Comparison of ENCODE assay signal across 18 mouse cellular contexts in the genomic region with DNA sequence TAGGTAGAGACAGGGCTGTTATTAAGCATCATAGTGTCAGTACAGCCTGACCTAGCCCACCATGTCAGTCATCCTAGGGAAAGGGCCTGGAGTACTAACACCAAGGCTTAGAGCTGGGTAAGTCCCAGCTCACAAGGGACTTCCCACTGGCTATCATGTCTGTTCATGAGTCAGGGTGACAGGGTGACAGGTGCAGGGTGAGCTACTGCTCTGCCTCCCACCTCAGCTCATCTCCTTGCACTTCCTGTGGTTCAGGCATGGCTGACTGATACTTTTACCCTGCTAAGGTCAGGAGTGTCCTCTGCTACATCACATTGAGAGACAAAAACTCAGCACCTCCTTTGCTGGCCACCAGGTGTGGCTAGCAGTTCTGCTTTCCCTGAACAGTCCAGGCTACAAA. TPM values are rescaled to one million over a fixed set of nuclear protein-coding genes. Genes with fewer than 3 reads are reported as not detected.
"Had no signal": no experiment of that assay in that cellular context is flagged by ENCODE, and none has a peak within 500 bp of the region (broad histone marks: within the 10 kb centered on the region; RNA-seq: fewer than 3 reads in every experiment).

No protein-coding gene starts in this region.

- H3K9me3 ChIP-seq: limb, embryonic 12.5 days; liver, embryonic 13.5 days; lung, embryonic 15.5 days; midbrain, embryonic 12.5 days had no signal

- H3K27ac ChIP-seq: layer of hippocampus, adult 2 months; limb, embryonic 12.5 days; liver, embryonic 13.5 days; lung, embryonic 15.5 days; macrophage; midbrain, embryonic 12.5 days had no signal

- H3K4me1 ChIP-seq: liver, embryonic 13.5 days; lung, embryonic 15.5 days had no signal

- H3K4me2 ChIP-seq: limb, embryonic 12.5 days; liver, embryonic 13.5 days; lung, embryonic 15.5 days; midbrain, embryonic 12.5 days had no signal

- DNase-seq: kidney, postnatal 36 days; liver; liver, embryonic 13.5 days; liver, postnatal 0 days; lung, postnatal 14 days; right cerebral cortex, adult 18-20 months; right cerebral cortex, postnatal 25 days; thymus, postnatal 36 days had no signal

- H3K9ac ChIP-seq: limb, embryonic 12.5 days; liver, embryonic 13.5 days; liver, postnatal 0 days; lung, embryonic 15.5 days; midbrain, embryonic 12.5 days had no signal

- H3K4me3 ChIP-seq: layer of hippocampus, adult 2 months; limb, embryonic 12.5 days; liver, embryonic 13.5 days; lung, embryonic 15.5 days; midbrain, embryonic 12.5 days had no signal

- H3K36me3 ChIP-seq: lung, embryonic 15.5 days; midbrain, embryonic 12.5 days had no signal

- H3K27me3 ChIP-seq: limb, embryonic 12.5 days; lung, embryonic 15.5 days; midbrain, embryonic 12.5 days had no signal

- ATAC-seq: liver, postnatal 0 days; midbrain, embryonic 16.5 days had no signal

RNA-seq across cellular contexts. Expression of gene Fam83g, which starts 15.0 kb away (rescaled TPM):
- total RNA-seq: layer of hippocampus, adult 2 months; layer of hippocampus, postnatal 10 days; megakaryocyte-erythroid progenitor cell, adult 5-6 weeks had no signal
- polyA plus RNA-seq: macrophage had no signal

RNA-seq across cellular contexts. Expression of gene Slc5a10, which starts 21.8 kb away (rescaled TPM):
- total RNA-seq: megakaryocyte-erythroid progenitor cell, adult 5-6 weeks had no signal
- polyA plus RNA-seq: liver, embryonic 13.5 days; liver, postnatal 0 days; lung, embryonic 15.5 days; macrophage; midbrain, embryonic 12.5 days; midbrain, embryonic 16.5 days; neural tube, embryonic 14.5 days; stomach, embryonic 14.5 days had no signal
